Mouse (Mus musculus): ENCODE data around the gene Srpr.
A peak's percentile ranks its signal among the peaks of the same experiment; 100 is the strongest.

Gene Srpr

DNA sequence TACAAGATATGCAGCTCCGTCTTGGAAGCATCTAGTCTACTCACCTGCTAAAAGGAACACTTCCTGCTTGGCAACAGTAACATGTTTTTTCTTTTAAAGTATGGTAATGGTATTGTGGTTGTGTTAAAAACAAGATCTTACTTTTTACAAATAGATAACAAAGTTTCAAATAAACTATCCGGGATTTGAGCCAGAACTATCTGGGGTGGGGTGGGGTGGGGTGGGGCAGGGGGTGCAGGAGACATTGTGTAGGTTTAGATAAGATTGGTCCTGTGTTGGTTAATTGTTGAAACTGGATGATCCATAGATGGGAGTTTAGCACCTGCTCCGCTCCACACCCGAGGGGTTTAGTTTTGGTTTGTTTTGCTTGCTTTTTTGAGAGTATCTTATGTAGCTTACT, 62.4 kb downstream of the Srpr start:
- DNase-seq (ENCODE audit: low spot score in 2 of 2), result no peak

DNA sequence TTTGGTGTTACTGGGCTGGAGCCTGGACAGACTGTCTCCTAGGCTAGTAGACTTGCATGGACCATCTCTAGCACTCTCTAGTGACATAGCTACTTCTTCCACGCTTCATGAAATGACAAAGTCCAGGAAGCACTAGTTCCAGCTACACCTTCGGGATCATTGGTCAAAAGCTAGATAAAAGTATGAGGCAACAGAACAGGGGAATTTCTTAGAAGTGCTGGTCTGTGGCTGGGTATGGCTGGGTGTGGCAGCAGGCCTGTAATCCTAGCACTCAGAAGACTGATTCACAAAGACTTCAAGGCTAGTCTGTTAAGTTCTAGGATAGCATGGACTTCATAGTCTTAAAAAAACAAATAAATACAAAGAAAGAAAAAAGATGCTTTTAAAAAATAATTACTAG, 63.5 kb downstream of the Srpr start:
- DNase-seq (ENCODE audit: low spot score in 2 of 2), result no peak

DNA sequence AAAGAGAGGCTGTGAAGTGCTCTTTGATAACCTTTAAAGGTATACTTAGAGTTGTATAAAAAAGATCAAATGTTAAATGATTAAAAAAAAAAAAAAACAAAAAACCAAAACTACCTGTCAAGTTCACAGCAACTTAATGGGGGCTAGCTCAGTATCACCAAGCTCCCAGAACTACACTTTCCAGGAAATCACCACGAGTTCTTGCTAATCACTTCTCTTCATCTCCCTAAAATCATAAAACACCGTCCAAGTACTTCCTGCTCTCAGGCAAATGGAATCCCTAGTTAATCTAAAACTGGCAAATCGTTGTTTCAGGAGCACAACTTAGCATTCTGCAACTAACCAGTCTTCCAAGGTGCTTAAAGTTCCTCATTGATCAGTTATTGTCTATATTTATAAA, 64.5 kb downstream of the Srpr start:
- DNase-seq (ENCODE audit: low spot score in 2 of 2), result no peak

DNA sequence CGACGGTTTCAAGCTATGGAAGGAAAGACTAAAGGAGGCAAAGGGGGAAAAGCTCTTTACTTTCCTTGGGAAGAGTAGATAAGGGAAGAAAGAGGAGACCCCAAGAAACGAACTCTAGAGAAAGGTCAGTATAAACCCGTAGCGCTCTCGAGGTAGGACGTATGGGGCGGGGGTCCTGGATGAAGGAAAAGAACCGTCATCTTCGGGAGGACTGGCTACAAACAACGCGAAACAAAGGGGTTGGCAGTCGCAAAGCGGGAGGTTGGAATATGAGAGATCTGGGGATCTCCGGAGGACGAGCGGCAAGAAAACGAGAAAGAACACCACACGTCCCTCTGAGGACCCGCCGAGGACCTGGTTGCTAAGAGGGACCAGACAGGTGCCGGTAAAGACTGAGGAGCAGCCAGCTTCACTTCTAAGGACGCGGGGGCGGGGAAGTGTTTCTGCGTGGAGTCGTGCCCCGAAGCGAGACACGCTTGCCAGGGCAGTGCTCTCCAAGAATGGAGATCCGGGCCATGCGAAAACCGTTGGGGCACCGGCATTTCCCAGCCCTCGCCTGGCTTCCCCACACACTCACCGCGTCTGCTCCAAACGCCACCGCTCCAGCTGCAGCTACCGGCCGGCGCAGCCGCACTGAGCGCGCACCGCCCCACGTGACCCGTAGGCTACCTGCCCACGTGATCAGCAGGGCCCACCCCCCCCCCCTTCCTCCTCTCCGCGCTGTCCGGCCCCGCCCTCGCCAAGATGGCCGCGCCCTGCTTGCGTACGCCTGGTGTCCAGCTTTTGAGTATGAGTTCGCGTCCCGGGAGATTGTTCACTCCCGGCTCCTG, 67.4 kb downstream of the Srpr start, which contains the start of the genes Fam118b and Rpusd4:
Gene Fam118b (minus strand): TSS at position 660 of the 830 bp plus-strand sequence.
Gene Rpusd4 (plus strand): TSS at position 720 of the 830 bp plus-strand sequence.
- DNase-seq (ENCODE audit: low spot score in 2 of 2), result peak; percentile 94

DNA sequence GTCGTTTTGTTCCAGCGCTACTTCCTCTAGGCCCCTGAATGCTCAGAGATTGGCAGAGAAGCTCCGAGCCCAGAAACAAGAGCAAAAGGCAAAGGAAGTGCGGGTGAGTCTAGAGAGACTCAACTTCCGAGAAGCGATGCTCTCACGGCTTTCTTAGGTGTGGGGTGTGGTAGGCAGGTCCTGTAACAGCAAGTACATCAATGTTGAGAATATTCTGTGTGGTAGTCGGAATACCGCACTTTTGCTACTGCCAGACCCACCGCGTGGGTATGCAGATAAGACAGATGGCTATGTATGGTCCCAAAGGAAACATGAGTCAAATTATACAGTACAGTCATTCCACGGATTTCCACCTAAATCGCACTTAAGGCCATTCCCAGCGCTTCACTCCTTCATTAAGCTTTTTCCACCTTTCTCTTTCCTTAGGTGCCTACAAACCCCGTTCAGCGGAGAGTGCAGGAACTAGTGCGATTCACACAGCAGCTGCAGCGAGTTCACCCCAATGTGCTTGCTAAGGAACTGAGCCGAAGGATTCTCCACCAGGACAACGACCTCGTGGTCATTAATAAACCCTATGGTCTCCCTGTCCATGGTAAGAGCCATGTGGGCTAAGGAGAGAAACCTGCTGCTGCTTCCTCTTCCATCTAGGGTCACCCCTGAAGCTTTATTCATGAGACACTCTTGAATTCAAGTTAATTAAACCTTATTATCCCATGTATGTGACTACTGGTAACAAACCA, 68.2 kb downstream of the Srpr start:
- DNase-seq (ENCODE audit: low spot score in 2 of 2), result no peak

DNA sequence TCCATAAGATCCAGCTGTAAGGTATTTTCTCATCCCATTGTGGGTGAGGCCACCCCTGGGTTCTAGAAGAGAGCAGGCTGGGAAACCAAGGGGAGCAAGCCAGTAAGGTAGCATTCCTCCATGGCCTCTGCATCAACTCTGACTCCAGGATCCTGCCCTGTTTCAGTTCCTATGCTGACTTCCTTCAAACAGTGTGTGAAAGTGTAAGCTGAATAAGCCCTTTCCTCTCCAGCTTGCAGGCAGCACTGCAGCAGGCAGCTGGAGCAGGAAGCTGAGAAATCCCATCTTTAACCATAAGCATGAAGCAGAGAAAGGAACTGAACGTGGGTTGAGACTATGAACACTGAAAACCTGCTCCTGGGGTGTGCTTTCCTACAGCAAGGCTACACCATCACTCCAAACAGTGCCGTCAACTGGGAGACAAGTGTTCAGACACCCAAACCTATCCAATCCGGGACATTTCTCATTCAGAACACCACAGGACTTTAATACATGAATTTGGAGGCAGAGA, 77.9 kb downstream of the Srpr start:
- peak; percentile 3 to 24 for DNase-seq (ENCODE audit: low spot score in 2 of 2)

DNA sequence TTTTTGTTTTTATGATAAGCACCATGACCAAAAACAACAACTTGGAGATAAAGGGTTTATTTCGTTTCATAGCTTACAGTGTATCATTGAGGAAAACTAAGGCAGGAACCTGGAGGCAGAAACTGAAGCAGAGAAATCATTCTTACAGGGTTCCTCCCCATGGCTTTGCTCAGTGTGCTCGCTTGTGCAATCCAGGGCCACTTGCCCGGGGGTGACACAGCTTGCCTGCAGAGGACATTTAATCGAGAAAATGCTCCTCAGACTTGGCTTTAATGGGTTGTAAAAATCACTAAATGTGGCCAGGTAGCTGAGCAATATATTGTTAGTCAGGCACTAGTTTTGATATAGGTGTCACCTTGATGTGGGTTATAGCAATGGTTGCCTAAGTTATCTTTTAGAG, 78.5 kb downstream of the Srpr start:
- DNase-seq (ENCODE audit: low spot score in 2 of 2), result no peak

DNA sequence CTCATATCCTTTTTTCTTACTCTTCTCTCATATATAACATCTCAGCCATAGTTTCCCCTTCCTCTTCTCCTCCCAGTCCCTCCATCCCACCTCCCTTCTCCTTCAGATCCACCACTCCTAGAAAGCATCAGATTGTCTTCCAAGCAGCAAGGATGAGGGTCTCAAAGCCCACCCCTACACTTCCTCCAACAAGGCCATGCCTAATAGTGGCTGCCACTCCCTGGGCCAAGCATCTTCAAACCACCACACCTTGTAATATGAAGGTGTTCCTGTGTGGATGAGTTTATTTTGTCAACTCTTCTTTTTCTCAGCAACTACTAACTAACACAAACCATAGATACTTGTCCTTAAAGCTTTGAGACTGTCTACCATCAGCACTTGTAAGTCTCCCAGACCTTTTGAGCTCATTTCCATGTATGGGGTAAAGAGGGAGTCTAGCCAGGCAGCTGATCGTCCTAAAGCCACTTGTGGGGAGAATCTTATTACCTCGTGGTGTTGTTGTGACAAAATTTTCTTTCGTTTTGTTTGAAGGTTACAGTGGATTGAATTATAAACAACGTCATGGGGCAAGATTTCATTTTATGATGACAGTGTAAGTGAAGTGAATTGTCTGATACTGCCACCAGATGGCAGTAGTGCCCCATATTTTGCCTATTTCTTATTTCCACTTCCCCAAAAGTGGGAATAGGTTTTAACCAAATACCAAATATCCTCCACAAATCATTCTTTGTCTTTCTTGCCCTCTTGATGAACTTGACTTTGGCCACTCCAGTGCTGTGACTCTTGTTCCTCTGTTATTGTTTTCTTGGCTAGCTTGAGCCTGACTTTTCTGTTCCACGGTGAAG, 82.3 kb downstream of the Srpr start:
- peak; percentile 49 to 79 for DNase-seq (ENCODE audit: low spot score in 2 of 2)

DNA sequence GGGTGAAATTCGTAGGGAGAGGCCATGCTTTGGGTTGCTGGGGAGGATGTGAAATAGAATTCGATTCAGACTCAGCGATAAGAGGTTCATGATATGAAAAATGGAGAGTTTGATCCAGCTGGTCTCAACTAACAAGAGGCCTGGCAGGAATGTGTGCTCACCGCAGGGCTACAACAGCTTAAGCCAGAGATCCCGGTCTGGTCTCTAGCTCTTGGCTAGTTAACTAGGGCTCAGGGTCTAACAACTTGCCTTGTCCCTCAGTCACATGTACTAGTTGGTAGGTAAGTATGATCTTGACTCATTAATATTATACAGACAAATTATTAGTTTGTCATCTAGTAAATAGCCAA, 82.9 kb downstream of the Srpr start:
- no peak for DNase-seq (ENCODE audit: low spot score in 2 of 2)

DNA sequence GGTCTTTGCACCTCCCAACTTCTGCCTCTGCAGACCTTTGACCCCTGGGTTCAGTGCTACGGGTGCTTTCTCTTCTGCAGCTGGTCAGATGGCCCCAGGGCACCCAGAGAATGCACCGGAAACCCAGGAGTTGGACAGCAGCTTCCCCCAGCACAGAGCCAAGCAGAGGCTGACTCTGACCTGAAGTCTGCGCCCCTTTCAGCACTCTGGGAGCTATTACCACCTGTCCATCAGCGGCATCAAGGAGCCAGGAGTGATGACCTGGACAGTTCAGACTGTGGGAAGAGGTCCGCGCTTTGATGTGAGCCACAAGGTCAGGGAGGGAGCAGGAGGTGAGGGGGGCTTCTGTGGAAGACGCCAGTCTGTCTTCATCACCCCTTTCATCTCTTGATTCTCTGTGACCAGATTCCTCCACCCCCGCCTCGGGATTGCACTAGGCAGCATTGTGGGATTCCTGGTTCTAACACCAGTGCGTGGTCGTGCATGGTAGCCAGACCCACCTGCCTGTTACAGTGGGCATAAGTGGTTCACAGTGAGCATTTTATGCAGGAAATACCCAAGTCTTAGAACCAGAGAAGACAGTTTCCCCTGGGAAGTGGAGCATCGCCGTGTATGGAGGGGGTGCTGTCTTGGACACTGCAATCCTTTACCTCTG, 83.6 kb downstream of the Srpr start:
- no peak for DNase-seq (ENCODE audit: low spot score in 2 of 2)

DNA sequence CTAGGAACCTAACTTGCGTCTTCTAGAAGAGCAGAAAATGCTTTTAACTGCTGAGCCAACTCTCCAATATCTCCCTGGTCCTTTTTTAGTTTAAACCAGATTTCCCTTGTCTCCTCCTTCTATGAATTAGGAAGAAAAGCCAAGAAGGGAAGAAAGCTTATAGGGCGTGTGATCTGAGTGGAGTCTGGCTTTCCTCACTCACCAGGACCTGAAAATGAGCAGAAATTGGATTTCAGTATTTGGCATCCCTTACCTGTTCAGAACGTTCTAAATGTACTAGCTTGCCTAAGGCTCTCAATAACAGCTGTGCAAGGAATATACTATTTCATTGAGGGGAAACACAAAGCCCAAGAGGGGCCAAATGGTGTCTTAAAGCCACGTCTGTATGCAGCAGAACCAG, 84.4 kb downstream of the Srpr start:
- no peak for DNase-seq (ENCODE audit: low spot score in 2 of 2)

DNA sequence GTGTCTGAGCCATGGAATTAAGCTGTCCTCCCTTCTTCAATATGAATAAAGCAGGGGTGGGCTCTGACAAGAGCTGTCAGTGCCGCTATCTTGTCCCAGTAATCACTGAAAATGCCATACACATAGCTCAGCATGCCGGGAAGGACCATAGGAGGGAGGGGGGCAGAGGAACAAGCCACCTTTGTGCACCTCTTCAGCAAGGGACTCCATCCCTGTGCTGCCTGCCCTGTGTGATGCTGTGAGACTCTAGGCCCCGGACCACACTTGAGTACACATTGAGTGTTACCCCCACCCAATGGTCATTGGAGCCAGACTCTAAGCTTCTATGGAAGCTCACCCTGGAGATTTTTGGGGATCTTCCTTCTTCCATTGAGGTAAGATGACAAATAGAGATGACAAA, 86.4 kb downstream of the Srpr start:
- DNase-seq (ENCODE audit: low spot score in 2 of 2), result no peak

DNA sequence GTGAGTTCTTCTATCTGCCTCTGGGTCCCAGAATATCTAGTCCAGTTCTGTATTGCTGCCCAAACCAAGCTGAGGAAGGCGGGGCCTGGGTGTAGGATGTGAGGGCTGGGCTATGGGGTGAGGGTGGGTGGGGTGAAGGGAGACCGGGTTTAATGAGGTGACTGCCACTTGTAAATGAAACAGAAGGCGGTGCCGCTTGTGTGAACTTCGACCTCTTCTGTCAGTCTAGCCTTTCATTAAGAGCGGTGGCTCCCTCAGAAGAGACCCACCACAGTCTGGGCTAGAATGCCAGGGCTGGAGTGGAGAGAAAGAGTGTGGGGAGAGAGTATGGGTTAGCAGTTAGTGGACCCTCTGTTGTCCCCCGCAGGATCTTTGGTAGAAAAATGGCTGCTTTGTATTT, 90.0 kb downstream of the Srpr start:
- no peak for DNase-seq (ENCODE audit: low spot score in 2 of 2)

DNA sequence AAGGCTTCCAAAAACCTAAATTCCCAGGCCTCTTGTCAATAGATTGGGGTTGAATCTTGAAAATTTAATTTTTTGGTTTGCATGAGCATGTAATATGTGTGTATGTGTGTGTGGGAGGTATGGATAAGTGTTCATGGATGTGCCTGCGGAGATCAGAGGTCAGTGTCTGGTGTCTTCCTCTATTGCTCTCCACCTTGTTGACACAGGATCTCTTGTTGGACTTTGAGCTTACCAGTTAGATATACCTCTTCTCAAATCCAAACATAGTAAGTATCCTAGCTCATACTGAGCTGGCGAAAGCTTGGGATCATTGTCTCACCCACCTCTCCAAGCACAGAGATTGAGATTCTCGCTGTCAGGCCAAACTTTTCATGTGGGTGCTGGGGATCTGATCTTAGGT, 90.4 kb downstream of the Srpr start:
- DNase-seq (ENCODE audit: low spot score in 2 of 2), result no peak

DNA sequence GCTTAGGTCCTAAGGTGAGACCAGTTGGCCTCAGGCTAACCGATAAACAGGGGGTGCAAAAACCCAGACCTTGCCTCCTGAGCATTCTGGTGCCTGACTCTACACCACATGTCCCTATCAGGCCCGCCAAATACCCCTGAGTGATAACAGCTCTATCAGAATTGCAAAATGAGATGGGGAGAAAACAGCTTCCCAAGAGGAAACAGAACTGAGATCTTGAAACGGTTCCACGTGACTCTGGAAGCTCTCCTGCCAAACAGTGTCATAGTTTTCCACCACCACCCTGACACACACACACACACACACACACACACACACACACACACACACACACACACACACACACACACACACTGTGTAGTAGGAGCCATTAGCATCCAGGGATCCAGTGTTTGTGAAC, 90.9 kb downstream of the Srpr start:
- no peak for DNase-seq (ENCODE audit: low spot score in 2 of 2)

DNA sequence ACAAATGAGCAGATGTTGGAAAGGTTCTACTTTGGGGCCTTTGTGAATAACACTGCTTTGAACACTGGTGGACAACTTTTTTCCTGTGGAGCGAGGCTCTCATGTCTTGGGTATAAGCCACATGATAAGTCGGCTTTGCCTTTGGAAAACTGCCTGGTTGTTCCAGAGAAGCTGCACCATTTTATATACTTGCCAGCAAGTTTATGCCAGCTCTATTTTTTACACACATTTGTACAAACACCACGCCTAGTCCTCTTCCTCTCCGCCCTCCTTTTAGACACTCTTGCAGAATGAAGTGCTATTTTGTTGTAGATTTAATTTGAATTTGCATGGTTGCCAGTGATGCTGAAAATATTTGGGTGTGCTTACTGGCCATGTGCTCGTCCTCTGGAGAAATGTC, 93.5 kb downstream of the Srpr start:
- DNase-seq (ENCODE audit: low spot score in 2 of 2), result peak in 1 of 2 experiments; percentile 34
